Mouse (Mus musculus) olfactory bulb, adult 2 months (tissue): ENCODE measurements at regions not wholly inside any gene's neighbourhood (a gene's known extent, or its start where the extent isn't known, plus 50 kb on each side); places are given as distances from the start of the nearest gene placed in this dataset.
"Not testable (repeated sequence)": the region's sequence is repeated elsewhere in the genome, so short reads cannot be mapped to it uniquely, and the experiment has no call there.

ENCODE experiments used
- CTCF ChIP-seq: fragments of 200-500 bp; IDR thresholded peaks from 2 replicates; pipeline ENCODE4 v1.5.1; 2012; ENCODE audit warnings: low read depth, mild to moderate bottlenecking, low read length, moderate library complexity; ENCODE audit not compliant: insufficient read depth
- POLR2A ChIP-seq: fragments of 200-500 bp; IDR thresholded peaks from 2 replicates; pipeline ENCODE4 v1.6.1; 2012; ENCODE audit warnings: mild to moderate bottlenecking, low read depth, low read length, moderate library complexity; ENCODE audit not compliant: insufficient read depth

- TF ChIP-seq CTCF, POLR2A: not testable (repeated sequence)
Measured at GRCm38 (mm10) chr6:48172769-48173168, 86.4 kb upstream of the Zfp746 start.
